Mouse (Mus musculus) CD4-positive naive resting alpha-beta T cell, adult 76 days (primary cell): ENCODE results near the gene Ago3. TPM values are rescaled to one million over a fixed set of nuclear protein-coding genes. Genes with fewer than 3 reads are reported as not detected.

ENCODE experiments used
- total RNA-seq: library from RNA; stranded (reverse); gene quantifications from one replicate; pipeline ENCODE4 v1.2.4, GENCODE M21; 2023

Ago3 gene
- total RNA-seq: 39.1 TPM

GRCm38 (mm10) chr4:126429347-126430079 is at the start of gene Ago3:
Gene Ago3, minus strand, starts transcription at chr4:126429556.

GRCm38 (mm10) chr4:126468285-126468901 is 39.0 kb upstream of the Ago3 start, which contains the start of gene Ago1:
Gene Ago1, minus strand, starts transcription at chr4:126468583.

GRCm38 (mm10) chr4:126325281-126325861 is 104.0 kb downstream of the Ago3 start, which contains the start of gene Tekt2:
Gene Tekt2, minus strand, starts transcription at chr4:126325688.

GRCm38 (mm10) chr4:126321111-126321853 is 108.1 kb downstream of the Ago3 start, which contains the start of gene Adprhl2:
Gene Adprhl2, minus strand, starts transcription at chr4:126321703.

GRCm38 (mm10) chr4:126286492-126286891 is 142.9 kb downstream of the Ago3 start, which contains the start of gene Col8a2:
Gene Col8a2, plus strand, starts transcription at chr4:126286793.

Other genes with a start within 250 kb of the Ago3 start
- gene Thrap3, start 226.8 kb downstream of the Ago3 start, total RNA-seq: 708 TPM
- gene Map7d1, start 173.2 kb downstream of the Ago3 start, total RNA-seq: 51.6 TPM
- gene Trappc3, start 167.2 kb downstream of the Ago3 start, total RNA-seq: 36.0 TPM
- gene Col8a2, start 142.8 kb downstream of the Ago3 start, total RNA-seq: not detected
- 31.7 TPM for gene Adprhl2, start 107.9 kb downstream of the Ago3 start, total RNA-seq
- not detected for gene Tekt2, start 103.9 kb downstream of the Ago3 start, total RNA-seq
- gene Ago1, start 39.0 kb upstream of the Ago3 start, total RNA-seq: 37.7 TPM
- 0.50 TPM for gene Ago4, start 103.9 kb upstream of the Ago3 start, total RNA-seq
- 13.7 TPM for gene Clspn, start 127.4 kb upstream of the Ago3 start, total RNA-seq
- 0.38 TPM for gene 5730409E04Rik, start 180.3 kb upstream of the Ago3 start, total RNA-seq
- gene Psmb2, start 248.1 kb upstream of the Ago3 start, total RNA-seq: 86.8 TPM